Mouse (Mus musculus) ES-Bruce4 (cell line): ENCODE measurements around the gene Olfr1394. TPM values are rescaled to one million over a fixed set of nuclear protein-coding genes. Genes with fewer than 3 reads are reported as not detected.
A peak's percentile ranks its signal among the peaks of the same experiment; 100 is the strongest.
"Not testable (repeated sequence)": the region's sequence is repeated elsewhere in the genome, so short reads cannot be mapped to it uniquely, and the experiment has no call there.

Experiments
- H3K27ac ChIP-seq: 2 replicates; pipeline ENCODE4 v1.5.1; 2012; ENCODE audit warnings: low read length, inconsistent platforms; ENCODE audit not compliant: insufficient read depth
- H3K27me3 ChIP-seq: 2 replicates; pipeline ENCODE4 v1.6.1; 2012; ENCODE audit warnings: mild to moderate bottlenecking, low read length, inconsistent platforms; ENCODE audit not compliant: control insufficient read depth, poor library complexity, insufficient read depth, severe bottlenecking
- H3K36me3 ChIP-seq: 2 replicates; pipeline ENCODE4 v1.6.1; 2012; ENCODE audit warnings: inconsistent platforms, mild to moderate bottlenecking, low read length, moderate library complexity; ENCODE audit not compliant: control insufficient read depth, poor library complexity, insufficient read depth, severe bottlenecking
- H3K4me1 ChIP-seq: one replicate; pipeline ENCODE4 v1.8.1; 2011; ENCODE audit warnings: low read length; ENCODE audit not compliant: control insufficient read depth, insufficient read depth
- H3K4me3 ChIP-seq: 2 replicates; pipeline ENCODE4 v1.5.1; 2011; ENCODE audit warnings: low read depth, mild to moderate bottlenecking, low read length
- H3K9ac ChIP-seq: 2 replicates; pipeline ENCODE4 v1.6.1; 2012; ENCODE audit warnings: low read depth, mild to moderate bottlenecking, inconsistent platforms; ENCODE audit not compliant: poor library complexity, severe bottlenecking
- H3K9me3 ChIP-seq: replicated peaks from 2 replicates; pipeline ENCODE4 v1.6.1; 2012; ENCODE audit warnings: mild to moderate bottlenecking, low read length, inconsistent platforms; ENCODE audit not compliant: control insufficient read depth, poor library complexity, insufficient read depth, severe bottlenecking
- CTCF ChIP-seq: IDR thresholded peaks from one replicate; pipeline ENCODE4 v1.8.1; 2011; ENCODE audit warnings: low read depth, low read length
- EP300 ChIP-seq: IDR thresholded peaks from 2 replicates; pipeline ENCODE4 v1.6.1; 2011; ENCODE audit warnings: low read depth, low read length; ENCODE audit not compliant: insufficient read depth
- POLR2A ChIP-seq: IDR thresholded peaks from one replicate; pipeline ENCODE4 v1.8.1; 2011; ENCODE audit warnings: low read length; ENCODE audit not compliant: insufficient read depth
- polyA plus RNA-seq: library from polyadenylated mRNA; stranded (reverse); fragments of >200 nt; gene quantifications from 2 replicates; pipeline ENCODE4 v1.2.4, GENCODE M21; 2011; ENCODE audit warnings: low read depth; ENCODE audit not compliant: missing spikeins, insufficient read depth, insufficient read length

The Olfr1394 gene
- polyA plus RNA-seq, 1 experiment = not detected

DNA sequence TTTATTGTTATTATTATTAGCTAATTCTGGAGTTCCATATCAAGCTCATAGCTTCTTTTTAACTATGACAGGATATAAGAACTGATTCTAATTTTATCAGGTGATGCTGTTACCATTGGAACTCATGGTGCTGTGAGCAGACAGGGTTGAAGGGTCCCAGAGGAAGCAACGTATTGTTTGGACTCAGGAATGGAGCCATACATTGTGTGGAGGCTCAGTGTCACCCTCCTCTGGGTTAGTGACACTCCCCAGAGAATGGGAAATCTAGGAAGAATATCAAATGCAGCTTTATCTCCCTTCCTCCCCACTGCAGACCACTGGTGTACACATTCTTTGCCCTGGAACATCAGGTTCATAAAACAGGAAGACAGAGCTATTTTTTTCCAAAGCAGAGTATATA is 29.0 kb downstream of the Olfr1394 start:
- Histone ChIP-seq H3K4me1 (no peaks in the 10 kb centered on the region), H3K36me3 (no peaks in the 10 kb centered on the region), H3K9ac (no peak overlapping the region), H3K4me3 (no peak overlapping the region), H3K27ac (no peak overlapping the region), H3K9me3 (no peaks in the 10 kb centered on the region), H3K27me3 (no peaks in the 10 kb centered on the region)
- TF ChIP-seq EP300 = no peak
- TF ChIP-seq POLR2A = no peak
- no peak for TF ChIP-seq CTCF

DNA sequence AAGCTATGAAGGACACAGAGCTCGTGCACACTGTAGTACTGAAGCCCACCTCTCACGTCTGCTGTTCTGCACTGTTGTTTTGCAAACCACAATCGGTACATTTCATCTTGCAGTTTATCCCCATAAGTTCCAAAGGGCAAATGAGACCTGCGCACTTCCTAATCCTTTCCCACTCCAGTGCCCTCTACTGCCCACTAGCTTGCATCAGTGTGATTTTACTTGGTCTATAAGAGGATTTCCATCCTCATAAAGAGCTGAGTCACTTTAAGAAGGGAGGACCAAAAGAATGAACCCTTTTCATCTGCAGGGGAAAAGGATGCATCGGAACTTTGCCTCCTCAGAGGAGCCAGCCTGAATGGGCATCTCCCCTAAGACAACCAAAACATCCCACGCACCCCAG is 32.3 kb downstream of the Olfr1394 start:
- H3K4me1 ChIP-seq = no peaks in the 10 kb centered on the region
- H3K4me3 ChIP-seq = no peak overlapping the region
- TF ChIP-seq POLR2A = no peak
- TF ChIP-seq EP300 = no peak
- TF ChIP-seq CTCF = no peak
- no peak overlapping the region for H3K27ac ChIP-seq
- H3K9ac ChIP-seq = no peak overlapping the region
- no peaks in the 10 kb centered on the region for H3K27me3 ChIP-seq
- no peaks in the 10 kb centered on the region for H3K9me3 ChIP-seq
- no peaks in the 10 kb centered on the region for H3K36me3 ChIP-seq

GRCm38 (mm10) chr11:49186955-49187488 is 32.8 kb downstream of the Olfr1394 start, which contains the start of gene Btnl9:
Gene Btnl9 (minus strand): TSS chr11:49187159.
- Histone ChIP-seq H3K9ac (no peak within 1 kb of the TSS), H3K4me1 (no peaks in the 10 kb centered on the region), H3K4me3 (no peak within 1 kb of the TSS), H3K27ac (no peak within 1 kb of the TSS), H3K36me3 (no peaks in the 10 kb centered on the region), H3K9me3 (no peaks in the 10 kb centered on the region), H3K27me3 (no peaks in the 10 kb centered on the region)
- TF ChIP-seq POLR2A (no peak), CTCF (no peak), EP300 (no peak)

DNA sequence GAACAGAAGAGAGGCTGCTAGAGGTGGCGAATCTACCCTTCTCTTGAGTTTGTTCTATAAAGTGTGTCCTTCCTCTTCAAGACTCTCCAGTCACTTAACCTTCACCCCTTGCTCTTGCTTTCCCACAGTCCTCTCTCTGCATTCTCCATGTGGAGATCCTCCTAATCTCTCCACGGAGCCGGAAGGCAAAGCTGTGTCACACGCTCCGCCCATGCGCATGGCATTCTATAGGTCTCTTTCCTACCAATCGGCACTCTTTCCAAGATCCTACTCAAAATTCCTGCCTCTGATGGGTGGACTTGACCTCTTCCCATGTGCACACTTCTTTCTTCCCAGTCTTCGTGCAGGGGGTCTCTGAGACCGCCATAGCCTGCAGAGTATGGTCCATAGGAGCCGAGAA is 33.5 kb downstream of the Olfr1394 start:
- TF ChIP-seq POLR2A = no peak
- no peak for TF ChIP-seq EP300
- TF ChIP-seq CTCF = no peak
- H3K9ac ChIP-seq = no peak overlapping the region
- no peaks in the 10 kb centered on the region for H3K9me3 ChIP-seq

GRCm38 (mm10) chr11:49189737-49190136 is 35.6 kb downstream of the Olfr1394 start:
- Histone ChIP-seq H3K9me3 (no peaks in the 10 kb centered on the region; the same call in 1 of the 2 replicates), H3K27ac (no peak overlapping the region), H3K4me3 (no peak overlapping the region), H3K9ac (no peak overlapping the region), H3K4me1 (no peaks in the 10 kb centered on the region), H3K27me3 (no peaks in the 10 kb centered on the region), H3K36me3 (no peaks in the 10 kb centered on the region)
- TF ChIP-seq EP300 (no peak), CTCF (peak; percentile 5), POLR2A (no peak)

More for the DNA sequence above, 33.5 kb downstream of the Olfr1394 start:
- Histone ChIP-seq H3K27ac (no peak overlapping the region), H3K27me3 (no peaks in the 10 kb centered on the region), H3K4me1 (no peaks in the 10 kb centered on the region), H3K4me3 (no peak overlapping the region), H3K36me3 (no peaks in the 10 kb centered on the region)

GRCm38 (mm10) chr11:49191083-49191482 is 36.9 kb downstream of the Olfr1394 start:
- Histone ChIP-seq H3K9ac (no peak overlapping the region), H3K36me3 (no peaks in the 10 kb centered on the region), H3K4me1 (no peaks in the 10 kb centered on the region), H3K27me3 (no peaks in the 10 kb centered on the region), H3K9me3 (no peaks in the 10 kb centered on the region; the same call in 1 of the 2 replicates), H3K27ac (no peak overlapping the region), H3K4me3 (no peak overlapping the region)
- TF ChIP-seq CTCF = no peak
- TF ChIP-seq EP300 = no peak

GRCm38 (mm10) chr11:49194771-49195170 is 40.6 kb downstream of the Olfr1394 start:
- H3K27me3 ChIP-seq, H3K27ac ChIP-seq, H3K4me3 ChIP-seq, H3K4me1 ChIP-seq, H3K9ac ChIP-seq, H3K36me3 ChIP-seq: not testable (repeated sequence)
- H3K9me3 ChIP-seq = peaks cover 12% of the 10 kb centered on the region
